Mouse (Mus musculus): ENCODE data around the gene Fam168a. TPM values are rescaled to one million over a fixed set of nuclear protein-coding genes. Genes with fewer than 3 reads are reported as not detected.

Fam168a gene
- polyA plus RNA-seq, 1 experiment from 2014 or later = 187 TPM

- H3K27me3 ChIP-seq (ENCODE audit: control insufficient read depth, insufficient read depth, low read length) = no peaks in the 10 kb centered on the region
- H3K4me2 ChIP-seq (ENCODE audit: low read depth, low read length) = no peak overlapping the region
- no peaks in the 10 kb centered on the region for H3K9me3 ChIP-seq (ENCODE audit: control insufficient read depth, low read length)
- H3K27ac ChIP-seq (ENCODE audit: low read depth, low read length) = no peak overlapping the region
- H3K4me1 ChIP-seq (ENCODE audit: control insufficient read depth, insufficient read depth, low read length) = peaks cover 13% of the 10 kb centered on the region
- WGBS = 92% methylated on average over 6 of the region's 6 CpGs
- ATAC-seq (ENCODE audit: low read depth) = no peak
- no peak overlapping the region for H3K4me3 ChIP-seq (ENCODE audit: low read depth, low read length)
- no peaks in the 10 kb centered on the region for H3K36me3 ChIP-seq (ENCODE audit: control insufficient read depth, insufficient read depth, low read length)
- H3K9ac ChIP-seq (replicated peaks; ENCODE audit: low read depth, low read length) = no peak overlapping the region
These were observed 140.7 kb downstream of the Fam168a start for GRCm38 (mm10) chr7:100847131-100847530.

- WGBS = 35% methylated on average over 6 of the region's 6 CpGs
- Histone ChIP-seq H3K9me3 (ENCODE audit: control insufficient read depth, low read length) (no peaks in the 10 kb centered on the region), H3K27me3 (ENCODE audit: control insufficient read depth, insufficient read depth, low read length) (no peaks in the 10 kb centered on the region), H3K4me2 (ENCODE audit: low read depth, low read length) (no peak overlapping the region), H3K9ac (replicated peaks; ENCODE audit: low read depth, low read length) (no peak overlapping the region), H3K36me3 (ENCODE audit: control insufficient read depth, insufficient read depth, low read length) (no peaks in the 10 kb centered on the region), H3K4me3 (ENCODE audit: low read depth, low read length) (no peak overlapping the region), H3K27ac (ENCODE audit: low read depth, low read length) (no peak overlapping the region), H3K4me1 (ENCODE audit: control insufficient read depth, insufficient read depth, low read length) (peaks cover 15% of the 10 kb centered on the region)
- ATAC-seq (ENCODE audit: low read depth) = no peak
These were observed 142.3 kb downstream of the Fam168a start for GRCm38 (mm10) chr7:100848744-100849143.

- no peak for ATAC-seq (ENCODE audit: low read depth)
- H3K4me2 ChIP-seq (ENCODE audit: low read depth, low read length) = no peak overlapping the region
- 92% methylated on average over 2 of the region's 2 CpGs for WGBS
- no peaks in the 10 kb centered on the region for H3K36me3 ChIP-seq (ENCODE audit: control insufficient read depth, insufficient read depth, low read length)
- H3K27me3 ChIP-seq (ENCODE audit: control insufficient read depth, insufficient read depth, low read length) = no peaks in the 10 kb centered on the region
- H3K27ac ChIP-seq (ENCODE audit: low read depth, low read length) = no peak overlapping the region
- no peaks in the 10 kb centered on the region for H3K9me3 ChIP-seq (ENCODE audit: control insufficient read depth, low read length)
- H3K9ac ChIP-seq (replicated peaks; ENCODE audit: low read depth, low read length) = no peak overlapping the region
- peaks cover 15% of the 10 kb centered on the region for H3K4me1 ChIP-seq (ENCODE audit: control insufficient read depth, insufficient read depth, low read length)
- H3K4me3 ChIP-seq (ENCODE audit: low read depth, low read length) = no peak overlapping the region
These were observed 143.1 kb downstream of the Fam168a start for GRCm38 (mm10) chr7:100849508-100849907.

- ATAC-seq (ENCODE audit: low read depth) = no peak
- peaks cover 15% of the 10 kb centered on the region for H3K4me1 ChIP-seq (ENCODE audit: control insufficient read depth, insufficient read depth, low read length)
- no peaks in the 10 kb centered on the region for H3K27me3 ChIP-seq (ENCODE audit: control insufficient read depth, insufficient read depth, low read length)
- no peak overlapping the region for H3K9ac ChIP-seq (replicated peaks; ENCODE audit: low read depth, low read length)
- no peak overlapping the region for H3K4me2 ChIP-seq (ENCODE audit: low read depth, low read length)
- WGBS = 61% methylated on average over 9 of the region's 9 CpGs
- H3K9me3 ChIP-seq (ENCODE audit: control insufficient read depth, low read length) = no peaks in the 10 kb centered on the region
- H3K4me3 ChIP-seq (ENCODE audit: low read depth, low read length) = no peak overlapping the region
- no peaks in the 10 kb centered on the region for H3K36me3 ChIP-seq (ENCODE audit: control insufficient read depth, insufficient read depth, low read length)
- peak overlapping the region; percentile 39; the same call in 1 of the 2 replicates for H3K27ac ChIP-seq (ENCODE audit: low read depth, low read length)
These were observed 145.3 kb downstream of the Fam168a start for GRCm38 (mm10) chr7:100851481-100852356.

- Histone ChIP-seq H3K9me3 (ENCODE audit: control insufficient read depth, low read length) (no peaks in the 10 kb centered on the region), H3K27ac (ENCODE audit: low read depth, low read length) (no peak overlapping the region), H3K36me3 (ENCODE audit: control insufficient read depth, insufficient read depth, low read length) (no peaks in the 10 kb centered on the region), H3K9ac (replicated peaks; ENCODE audit: low read depth, low read length) (no peak overlapping the region), H3K4me2 (ENCODE audit: low read depth, low read length) (no peak overlapping the region), H3K4me1 (ENCODE audit: control insufficient read depth, insufficient read depth, low read length) (peaks cover 15% of the 10 kb centered on the region), H3K4me3 (ENCODE audit: low read depth, low read length) (no peak overlapping the region), H3K27me3 (ENCODE audit: control insufficient read depth, insufficient read depth, low read length) (no peaks in the 10 kb centered on the region)
- no peak for ATAC-seq (ENCODE audit: low read depth)
- 86% methylated on average over 3 of the region's 3 CpGs for WGBS
These were observed 147.0 kb downstream of the Fam168a start for GRCm38 (mm10) chr7:100853396-100853795.

GRCm38 (mm10) chr7:100854137-100854814 is 147.8 kb downstream of the Fam168a start:
- Histone ChIP-seq H3K4me2 (ENCODE audit: low read depth, low read length) (no peak overlapping the region), H3K4me3 (ENCODE audit: low read depth, low read length) (no peak overlapping the region), H3K9ac (replicated peaks; ENCODE audit: low read depth, low read length) (no peak overlapping the region), H3K9me3 (ENCODE audit: control insufficient read depth, low read length) (no peaks in the 10 kb centered on the region), H3K36me3 (ENCODE audit: control insufficient read depth, insufficient read depth, low read length) (no peaks in the 10 kb centered on the region), H3K27ac (ENCODE audit: low read depth, low read length) (no peak overlapping the region), H3K27me3 (ENCODE audit: control insufficient read depth, insufficient read depth, low read length) (no peaks in the 10 kb centered on the region), H3K4me1 (ENCODE audit: control insufficient read depth, insufficient read depth, low read length) (peaks cover 15% of the 10 kb centered on the region)
- 54% methylated on average over 6 of the region's 6 CpGs for WGBS
- ATAC-seq (ENCODE audit: low read depth) = no peak

- no peak overlapping the region for H3K4me3 ChIP-seq (ENCODE audit: low read depth, low read length)
- no peak for ATAC-seq (ENCODE audit: low read depth)
- peaks cover 15% of the 10 kb centered on the region for H3K4me1 ChIP-seq (ENCODE audit: control insufficient read depth, insufficient read depth, low read length)
- H3K27ac ChIP-seq (ENCODE audit: low read depth, low read length) = no peak overlapping the region
- H3K4me2 ChIP-seq (ENCODE audit: low read depth, low read length) = no peak overlapping the region
- no peak overlapping the region for H3K9ac ChIP-seq (replicated peaks; ENCODE audit: low read depth, low read length)
- H3K36me3 ChIP-seq (ENCODE audit: control insufficient read depth, insufficient read depth, low read length) = no peaks in the 10 kb centered on the region
- no peaks in the 10 kb centered on the region for H3K27me3 ChIP-seq (ENCODE audit: control insufficient read depth, insufficient read depth, low read length)
- no peaks in the 10 kb centered on the region for H3K9me3 ChIP-seq (ENCODE audit: control insufficient read depth, low read length)
- 74% methylated on average over 5 of the region's 5 CpGs for WGBS
These were observed 148.4 kb downstream of the Fam168a start for GRCm38 (mm10) chr7:100854861-100855260.

- ATAC-seq (ENCODE audit: low read depth) = no peak
- Histone ChIP-seq H3K27me3 (ENCODE audit: control insufficient read depth, insufficient read depth, low read length) (no peaks in the 10 kb centered on the region), H3K9ac (replicated peaks; ENCODE audit: low read depth, low read length) (no peak overlapping the region), H3K36me3 (ENCODE audit: control insufficient read depth, insufficient read depth, low read length) (no peaks in the 10 kb centered on the region), H3K4me1 (ENCODE audit: control insufficient read depth, insufficient read depth, low read length) (peaks cover 15% of the 10 kb centered on the region), H3K4me2 (ENCODE audit: low read depth, low read length) (no peak overlapping the region), H3K27ac (ENCODE audit: low read depth, low read length) (no peak overlapping the region), H3K4me3 (ENCODE audit: low read depth, low read length) (no peak overlapping the region), H3K9me3 (ENCODE audit: control insufficient read depth, low read length) (no peaks in the 10 kb centered on the region)
- 53% methylated on average over 4 of the region's 4 CpGs for WGBS
These were observed 148.9 kb downstream of the Fam168a start for GRCm38 (mm10) chr7:100855300-100855699.

Measured in neural tube, embryonic 14.5 days (tissue).